Mouse (Mus musculus) layer of hippocampus, postnatal 36 days (tissue): ENCODE data around the gene Gpbar1. TPM values are rescaled to one million over a fixed set of nuclear protein-coding genes. Genes with fewer than 3 reads are reported as not detected.
A peak's percentile ranks its signal among the peaks of the same experiment; 100 is the strongest.

ENCODE experiments used
- DNase-seq, 2 experiments: peaks; one replicate each; pipeline ENCODE4 v3.0.0; 2022
- total RNA-seq, 2 experiments: library from RNA; stranded (reverse); gene quantifications; 2 replicates each; pipeline ENCODE4 v1.2.3; 2021

The Gpbar1 gene
- total RNA-seq, result not detected

DNA sequence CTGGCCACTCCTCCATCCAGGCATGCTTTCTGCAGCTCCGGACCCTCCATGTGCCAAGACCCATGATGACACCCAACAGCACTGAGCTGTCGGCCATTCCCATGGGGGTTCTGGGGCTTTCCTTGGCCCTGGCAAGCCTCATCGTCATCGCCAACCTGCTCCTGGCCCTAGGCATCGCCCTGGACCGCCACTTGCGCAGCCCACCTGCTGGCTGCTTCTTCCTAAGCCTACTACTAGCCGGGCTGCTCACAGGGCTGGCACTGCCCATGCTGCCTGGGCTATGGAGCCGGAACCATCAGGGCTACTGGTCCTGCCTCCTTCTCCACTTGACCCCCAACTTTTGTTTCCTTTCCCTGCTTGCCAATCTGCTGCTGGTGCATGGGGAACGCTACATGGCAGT is at the start of gene Gpbar1:
Gene Gpbar1, plus strand, starts transcription at position 13 of the 400 bp plus-strand sequence.
- DNase-seq, result no peak

DNA sequence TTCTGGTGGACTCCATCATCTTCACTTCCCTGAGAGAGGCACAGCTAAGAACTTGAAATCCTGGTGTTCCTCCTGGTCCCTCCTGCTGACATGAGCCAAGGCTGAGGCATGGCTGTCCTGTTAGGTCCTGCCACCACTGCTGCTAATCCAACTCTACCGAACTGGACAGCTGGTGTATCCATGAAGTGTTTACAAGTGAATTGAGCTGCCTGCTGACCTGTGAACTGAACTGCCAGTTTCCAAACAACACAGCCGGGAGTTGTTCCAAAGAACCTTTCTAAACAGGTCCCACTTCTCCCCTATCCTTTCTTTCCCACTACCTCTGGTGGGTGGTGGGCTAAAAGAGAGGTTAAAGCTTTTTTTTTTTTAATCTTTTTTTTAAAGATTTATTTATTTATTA is 48.4 kb upstream of the Gpbar1 start:
- DNase-seq, result no peak

GRCm38 (mm10) chr1:74230992-74231391 is 47.4 kb upstream of the Gpbar1 start:
- DNase-seq, result no peak

DNA sequence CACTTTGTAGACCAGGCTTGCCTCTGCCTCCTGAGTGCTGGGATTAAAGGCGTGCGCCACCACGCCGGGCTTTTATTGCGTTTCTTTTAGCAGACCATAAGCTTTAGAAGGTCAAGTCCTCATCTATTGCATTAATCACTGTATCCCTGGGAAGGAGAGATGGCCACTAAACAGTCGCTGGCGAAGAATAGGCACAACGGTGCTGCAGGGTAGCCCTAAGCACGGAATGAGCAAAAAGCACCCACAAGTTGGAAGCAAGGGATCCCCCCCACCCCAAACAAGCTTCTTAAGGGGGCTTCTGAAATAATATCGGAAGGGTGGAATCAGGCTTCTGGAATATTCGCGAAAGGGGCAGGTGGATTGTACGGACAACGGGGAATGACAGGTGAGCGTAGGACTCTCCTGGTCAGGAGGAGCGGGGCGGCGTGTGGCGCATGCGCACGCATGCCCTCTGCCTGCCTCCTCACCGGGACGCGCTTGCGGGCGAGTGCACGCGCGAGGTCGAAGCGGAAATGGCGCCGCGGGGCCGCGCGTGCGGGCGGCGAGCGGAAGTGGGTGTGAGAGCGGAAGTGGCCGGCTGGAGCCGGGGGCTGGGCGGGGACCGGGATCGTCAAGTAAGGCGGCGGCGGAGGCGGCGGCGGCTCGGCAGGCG is 42.3 kb upstream of the Gpbar1 start, which contains the start of gene Arpc2:
Gene Arpc2, plus strand, starts transcription at position 147 of the 652 bp plus-strand sequence.
- peak; percentile 97 to 98 for DNase-seq

DNA sequence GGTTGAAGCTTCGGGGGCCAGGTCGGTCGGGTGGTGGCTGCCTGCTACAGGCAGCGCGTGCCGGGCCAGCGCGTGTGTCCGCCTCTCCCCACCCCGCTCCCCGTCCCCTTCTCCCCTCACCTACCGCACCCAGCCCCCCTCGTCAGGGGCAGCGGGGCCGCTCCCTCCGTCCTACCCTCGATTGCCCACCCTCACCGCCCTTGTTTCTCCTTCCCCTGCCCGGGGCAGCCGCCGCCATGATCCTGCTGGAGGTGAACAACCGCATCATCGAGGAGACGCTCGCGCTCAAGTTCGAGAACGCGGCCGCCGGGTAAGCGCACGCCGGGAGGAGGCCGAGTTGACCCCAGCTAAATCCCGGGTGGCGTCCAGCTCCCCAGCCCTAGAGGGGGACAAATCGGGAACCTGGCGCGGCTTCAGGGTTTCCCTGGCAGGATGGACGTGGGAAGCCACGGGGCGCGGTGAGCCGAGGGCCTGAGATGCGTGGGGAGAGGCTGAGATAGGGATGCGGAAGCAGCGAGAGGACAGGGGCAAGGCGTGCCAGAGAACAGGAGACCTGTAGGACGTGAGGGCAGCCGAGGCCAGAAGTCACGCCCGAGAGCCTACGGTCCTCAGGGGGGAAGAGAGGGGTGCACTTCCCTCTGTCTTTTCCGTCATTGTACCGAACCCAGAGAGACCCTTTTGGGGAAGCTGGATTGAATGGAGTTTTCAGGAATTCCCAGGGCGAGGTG is 41.6 kb upstream of the Gpbar1 start:
- no peak for DNase-seq

GRCm38 (mm10) chr1:74237671-74238070 is 40.7 kb upstream of the Gpbar1 start:
- DNase-seq, result no peak

DNA sequence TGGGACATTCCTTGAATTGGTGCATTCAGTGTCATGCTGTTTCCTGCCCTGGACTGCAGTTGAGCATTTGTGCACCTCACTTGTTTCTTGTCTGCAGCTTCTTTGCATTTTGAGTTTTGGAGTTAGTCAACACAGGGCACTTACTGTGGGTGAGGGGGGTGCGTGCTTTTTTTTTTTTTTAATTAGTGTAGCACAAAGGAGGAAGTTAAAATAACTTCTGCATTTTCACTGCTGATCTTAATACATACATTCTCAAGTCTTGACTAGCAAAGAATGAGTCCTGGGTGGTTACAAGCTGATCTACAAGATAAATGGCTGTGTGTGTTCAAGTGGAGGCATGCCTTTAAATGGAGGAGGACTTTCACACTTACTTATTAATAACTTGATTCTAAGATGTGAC is 40.2 kb upstream of the Gpbar1 start:
- no peak for DNase-seq

GRCm38 (mm10) chr1:74239162-74239561 is 39.2 kb upstream of the Gpbar1 start:
- no peak for DNase-seq

- DNase-seq, result no peak
Observed at GRCm38 (mm10) chr1:74239618-74240017, 38.7 kb upstream of the Gpbar1 start.

DNA sequence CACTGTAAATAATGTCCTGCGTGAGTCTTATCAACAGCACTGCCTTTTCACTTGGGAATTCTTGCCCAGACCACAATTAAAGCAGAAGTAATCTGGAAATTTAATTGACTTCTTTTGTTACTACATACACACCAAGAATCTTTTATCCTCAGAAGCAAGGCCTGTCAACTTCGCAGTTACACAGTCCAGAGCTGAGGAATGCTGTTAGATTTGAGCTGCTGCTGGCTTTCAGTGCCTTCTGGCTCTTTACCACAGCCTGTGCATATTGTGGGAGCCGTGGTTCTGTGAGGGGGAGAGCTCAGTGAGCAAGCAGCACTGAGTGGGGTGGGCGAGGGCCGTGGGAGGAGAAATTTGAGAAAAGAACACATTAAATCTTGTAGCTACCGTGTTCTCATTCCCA is 38.0 kb upstream of the Gpbar1 start:
- DNase-seq, result peak; percentile 76 to 79

DNA sequence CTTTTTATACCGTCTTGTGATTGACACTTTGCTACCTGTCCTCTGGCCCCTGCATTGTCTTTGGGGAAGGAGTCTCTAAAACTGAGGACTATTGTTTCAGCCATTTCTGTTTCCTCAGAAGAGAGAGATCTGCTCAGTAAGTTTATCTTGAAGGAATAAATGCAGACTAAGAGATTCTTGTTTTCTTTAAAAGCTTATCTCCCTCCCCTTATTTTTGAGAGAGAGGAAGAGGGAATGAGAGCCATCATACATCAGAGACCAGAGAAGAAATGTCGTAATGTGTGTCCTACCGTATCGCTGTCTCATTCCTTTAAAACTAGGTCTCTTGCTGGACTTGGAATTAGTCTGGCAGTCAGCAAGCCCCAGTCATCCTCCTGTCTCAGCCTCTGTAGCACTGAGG is 37.5 kb upstream of the Gpbar1 start:
- DNase-seq, result no peak

DNA sequence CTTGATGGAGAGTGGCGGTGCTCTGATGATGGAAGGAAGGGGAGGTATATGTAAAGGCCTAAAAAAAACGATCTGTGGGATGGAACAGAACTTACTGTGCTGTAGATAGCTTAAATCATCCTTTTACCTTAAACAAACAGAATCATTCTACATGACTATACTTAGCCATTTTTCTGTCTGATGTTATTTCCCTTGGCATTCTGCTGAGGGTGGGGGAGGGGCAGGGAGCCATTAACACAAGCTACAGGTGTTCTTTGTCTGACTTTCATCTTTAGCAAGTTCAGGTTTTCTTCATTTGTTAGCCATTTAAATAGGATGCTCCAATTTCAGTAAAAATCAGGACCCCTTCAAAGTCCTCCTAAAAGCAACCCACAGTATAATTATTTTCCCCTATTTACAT is 32.8 kb upstream of the Gpbar1 start:
- DNase-seq, result no peak

- no peak for DNase-seq
Observed at GRCm38 (mm10) chr1:74248799-74249198, 29.6 kb upstream of the Gpbar1 start.

- no peak for DNase-seq
Observed at GRCm38 (mm10) chr1:74249331-74249980, 28.9 kb upstream of the Gpbar1 start.

- DNase-seq, result no peak
Observed at GRCm38 (mm10) chr1:74250096-74250495, 28.3 kb upstream of the Gpbar1 start.

DNA sequence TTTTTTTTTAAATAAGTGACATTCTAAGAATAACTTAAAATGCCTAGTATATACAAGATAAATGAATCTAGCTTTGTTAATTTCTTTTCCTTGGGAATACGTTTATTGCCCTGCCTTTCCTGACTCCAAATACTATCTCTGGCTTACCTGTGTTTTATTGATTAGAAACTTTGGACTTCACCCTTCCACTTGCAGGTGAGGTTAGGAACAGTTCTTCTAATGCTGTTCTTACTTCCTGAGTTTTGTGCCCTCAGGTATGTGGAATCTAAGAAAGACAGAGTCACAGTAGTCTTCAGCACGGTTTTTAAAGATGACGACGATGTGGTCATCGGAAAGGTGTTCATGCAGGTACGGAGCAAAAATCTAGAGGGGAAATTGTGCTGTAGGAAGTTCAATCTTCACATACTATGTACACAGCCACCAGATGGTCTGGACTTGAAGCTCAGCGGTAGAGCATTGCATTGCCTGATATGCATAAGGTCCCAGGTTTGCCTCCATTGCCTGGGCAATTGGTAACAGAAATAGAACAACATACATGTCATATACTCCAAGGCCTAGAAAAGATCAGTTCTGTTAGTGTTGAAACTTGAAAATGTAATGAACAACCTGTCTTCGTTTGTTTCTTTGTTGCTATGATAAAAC is 22.5 kb upstream of the Gpbar1 start:
- no peak for DNase-seq

- DNase-seq, result no peak
Observed at GRCm38 (mm10) chr1:74256782-74257181, 21.6 kb upstream of the Gpbar1 start.

DNA sequence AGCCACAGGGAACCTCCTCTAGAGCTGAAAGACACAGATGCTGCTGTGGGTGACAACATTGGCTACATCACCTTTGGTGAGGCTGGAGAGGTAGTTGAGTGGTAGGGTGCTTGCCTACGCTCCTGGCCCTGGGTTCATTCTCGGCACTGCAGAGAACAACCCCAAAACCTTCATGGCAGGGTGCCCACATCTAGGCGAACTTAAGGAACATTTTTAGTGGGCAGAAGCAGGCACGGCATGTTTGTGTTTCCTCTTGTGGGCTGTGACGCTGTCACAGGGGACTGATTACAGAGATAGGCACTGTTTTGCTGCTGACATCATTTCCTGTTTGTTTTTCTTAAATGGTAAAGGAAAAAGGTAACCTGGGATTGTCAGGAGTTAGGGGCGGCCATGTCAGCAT is 15.8 kb upstream of the Gpbar1 start:
- no peak for DNase-seq

- no peak for DNase-seq
Observed at GRCm38 (mm10) chr1:74268750-74269149, 9.6 kb upstream of the Gpbar1 start.

- no peak for DNase-seq
Observed at GRCm38 (mm10) chr1:74271659-74272058, 6.7 kb upstream of the Gpbar1 start.

DNA sequence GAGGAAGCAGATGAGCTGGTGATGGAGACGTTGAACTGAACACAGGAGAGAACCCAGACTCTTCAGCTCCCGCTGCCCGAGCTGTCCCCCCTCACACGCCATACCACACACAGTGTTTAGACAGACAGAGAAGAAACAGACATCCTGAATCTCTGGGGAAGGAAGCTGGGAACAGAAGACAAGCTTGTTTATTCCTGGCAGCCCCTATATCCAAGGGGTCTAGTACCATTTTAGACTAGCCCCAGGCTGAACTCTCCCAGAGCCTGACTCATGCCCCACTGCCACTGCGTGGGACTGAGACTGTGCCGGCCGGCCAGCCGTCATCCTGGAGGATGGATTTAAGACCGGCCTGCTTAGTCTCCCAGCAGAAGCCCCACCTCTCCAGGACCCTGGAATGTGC is 3.3 kb upstream of the Gpbar1 start:
- DNase-seq, result no peak

GRCm38 (mm10) chr1:74277041-74277440 is 1.3 kb upstream of the Gpbar1 start:
- DNase-seq, result no peak

- no peak for DNase-seq
Observed at GRCm38 (mm10) chr1:74277883-74278537, 340 bp upstream of the Gpbar1 start.
